Mouse (Mus musculus) B cell, adult 2 months (primary cell): Measurements from ENCODE around the gene Gm44973.
"Not testable (repeated sequence)": the region's sequence is repeated elsewhere in the genome, so short reads cannot be mapped to it uniquely, and the experiment has no call there.

Experiments used
- DNase-seq, 2 experiments: peaks; one replicate each; pipeline ENCODE4 v3.0.0; 2022

Gm44973 gene

DNA sequence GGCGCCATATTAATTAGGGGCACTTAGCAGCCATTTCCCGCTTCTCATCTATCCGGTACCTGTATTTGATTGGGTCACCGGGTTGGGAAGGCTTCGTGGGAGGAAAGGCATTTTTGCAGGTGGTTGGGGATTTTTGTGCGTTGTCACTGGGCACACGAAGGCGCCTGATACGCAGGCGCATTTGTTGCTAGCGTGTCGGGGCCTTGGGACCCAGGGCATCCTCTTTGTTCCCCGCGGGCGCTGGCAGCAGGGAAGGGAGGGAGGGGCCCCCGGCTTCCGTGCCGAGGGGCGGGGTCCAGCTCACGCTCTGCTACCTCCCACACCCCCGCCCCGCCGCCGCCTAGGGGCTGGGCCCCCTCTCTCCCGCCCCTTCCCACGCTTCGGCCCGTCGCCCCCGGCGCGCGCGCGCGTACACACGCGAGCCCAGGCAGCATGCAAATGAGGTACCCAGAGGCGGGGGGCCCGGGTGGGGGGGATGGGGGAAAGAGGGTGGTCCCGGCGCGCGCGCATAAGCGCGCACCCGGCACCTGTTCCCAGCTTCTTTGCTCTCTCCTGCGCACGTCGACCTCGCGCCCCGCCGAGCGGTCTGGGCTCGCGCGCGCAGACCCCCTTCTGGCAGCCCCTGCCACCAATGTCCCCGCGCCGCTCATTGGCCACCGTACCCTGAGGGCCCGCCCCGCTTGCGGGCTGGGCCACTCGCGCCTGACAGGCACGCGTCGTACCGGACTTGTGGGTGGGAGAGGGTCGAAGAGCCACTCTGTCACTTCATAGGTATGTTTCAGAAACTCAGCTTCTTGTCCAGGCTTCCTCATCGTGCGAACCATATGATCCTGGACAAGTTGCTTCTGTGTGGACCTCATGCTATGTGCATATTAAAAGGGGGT, at the start of gene Gm44973:
TSS of gene Gm44973 (plus strand) at position 379 of the 884 bp plus-strand sequence.
- peak; percentile 85 for DNase-seq

DNA sequence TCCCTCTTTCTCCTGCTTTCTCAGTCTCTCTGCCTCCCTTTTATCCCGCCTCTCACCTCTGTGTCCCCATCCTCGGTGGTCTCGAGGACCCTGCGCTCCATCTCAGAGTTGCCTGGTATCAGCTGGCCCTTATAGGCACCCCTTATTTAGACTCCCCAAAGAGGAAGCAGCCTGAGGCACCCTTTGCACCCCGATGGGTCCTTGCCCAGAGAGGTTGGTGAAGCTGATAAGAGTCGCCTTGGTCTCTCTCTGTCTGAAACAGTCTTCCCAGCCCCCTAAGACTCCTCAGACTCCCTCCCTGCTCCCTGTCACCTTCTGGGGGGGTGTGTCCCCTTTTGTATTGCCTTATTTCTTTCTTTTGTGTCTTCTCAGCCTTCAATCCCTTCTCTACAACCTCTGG, 44.2 kb upstream of the Gm44973 start, which contains the start of gene Sbk3:
TSS of gene Sbk3 (minus strand) at position 101 of the 400 bp plus-strand sequence.
- DNase-seq = no peak

DNA sequence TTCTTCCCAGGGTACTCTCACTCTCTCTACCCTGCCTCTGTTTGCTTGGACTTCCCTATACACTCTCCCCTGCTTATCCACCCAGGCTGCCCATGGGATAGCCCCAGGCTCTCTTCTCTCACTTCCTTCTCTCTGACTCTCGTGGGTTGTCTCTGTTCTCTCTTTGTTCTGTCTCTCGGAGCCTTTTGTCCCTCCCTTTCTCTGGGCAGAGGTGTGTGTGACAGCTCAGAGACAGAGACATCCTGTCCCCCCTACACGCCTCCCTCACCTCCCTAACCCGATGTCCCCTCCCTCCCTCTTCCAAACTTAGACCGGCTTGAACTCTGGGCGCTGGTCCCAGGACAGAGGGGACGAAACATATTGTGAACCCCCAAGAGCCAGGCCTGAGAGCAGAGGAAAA, 43.6 kb upstream of the Gm44973 start:
- no peak for DNase-seq

DNA sequence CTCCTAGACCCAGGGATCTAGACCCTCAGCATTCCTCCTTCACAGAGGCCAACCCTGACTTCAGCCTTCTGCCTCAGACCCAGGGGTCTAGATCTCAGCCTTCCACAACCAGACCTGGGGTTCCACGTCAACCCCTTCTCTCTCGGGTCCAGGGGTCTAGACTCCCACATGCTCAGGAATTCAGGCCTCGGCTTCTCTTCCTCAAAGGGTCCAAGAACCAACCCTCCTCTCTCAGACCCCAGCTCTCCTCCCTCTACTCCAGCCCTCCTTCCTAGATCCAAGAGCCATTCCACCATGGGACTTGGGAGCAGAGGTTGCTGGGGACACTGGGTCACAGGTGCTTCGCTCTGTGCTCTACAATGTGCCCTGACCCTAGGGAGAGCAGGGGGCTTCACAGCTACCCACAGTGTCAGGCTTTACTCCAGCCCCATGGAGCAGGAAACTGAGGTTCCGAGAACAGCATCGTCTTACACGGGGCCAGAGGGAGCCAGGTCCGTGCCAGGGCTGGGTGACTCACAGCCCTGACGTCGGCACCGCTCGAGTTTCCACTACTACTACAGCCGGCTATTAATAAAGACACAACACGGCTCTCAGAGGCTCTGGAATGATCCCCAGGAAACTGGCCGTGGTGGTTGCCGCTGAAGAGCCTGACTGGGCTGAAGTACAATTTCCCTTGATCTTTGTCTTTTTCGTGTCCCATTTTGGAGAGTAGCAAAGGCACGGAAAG, 42.8 kb upstream of the Gm44973 start:
- DNase-seq = no peak

DNA sequence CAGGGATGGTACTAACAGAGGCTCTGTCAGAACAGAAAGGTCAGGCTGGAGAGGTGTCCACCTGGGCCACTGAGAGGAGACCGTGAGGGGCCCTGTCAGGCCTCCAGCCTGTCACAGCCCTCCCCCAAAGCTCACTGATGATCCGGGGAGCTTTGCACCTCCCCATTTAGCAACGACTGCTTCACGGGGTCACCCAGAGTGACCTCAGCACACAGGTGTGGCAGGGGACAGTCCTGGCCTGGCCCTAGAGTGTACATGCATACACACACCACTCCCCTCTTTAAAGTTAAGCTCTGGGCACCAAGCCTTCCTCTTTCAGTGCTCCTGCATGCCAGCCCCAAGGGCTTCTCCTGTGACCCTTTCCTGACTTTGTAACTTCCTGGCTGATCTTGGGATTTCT, 39.8 kb upstream of the Gm44973 start:
- DNase-seq = no peak

DNA sequence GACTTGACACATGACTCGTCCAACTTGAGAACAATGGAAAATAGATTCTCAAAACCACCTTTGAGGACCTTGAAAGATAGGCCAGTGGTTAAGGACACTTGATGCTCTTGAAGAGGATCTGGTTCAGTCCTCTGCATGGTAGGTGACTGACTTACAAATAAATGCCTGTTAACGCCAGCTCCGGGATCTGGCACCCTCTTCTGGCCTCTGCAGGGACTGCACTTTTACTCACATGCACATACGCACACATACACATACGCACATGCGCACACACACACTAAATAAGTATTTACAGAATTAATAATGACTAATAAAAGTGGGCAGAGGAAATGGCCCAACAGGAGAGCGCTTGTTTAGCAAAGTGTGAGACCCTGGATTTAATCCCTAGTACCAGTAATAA, 38.5 kb upstream of the Gm44973 start:
- peak; percentile 29 to 32 for DNase-seq

DNA sequence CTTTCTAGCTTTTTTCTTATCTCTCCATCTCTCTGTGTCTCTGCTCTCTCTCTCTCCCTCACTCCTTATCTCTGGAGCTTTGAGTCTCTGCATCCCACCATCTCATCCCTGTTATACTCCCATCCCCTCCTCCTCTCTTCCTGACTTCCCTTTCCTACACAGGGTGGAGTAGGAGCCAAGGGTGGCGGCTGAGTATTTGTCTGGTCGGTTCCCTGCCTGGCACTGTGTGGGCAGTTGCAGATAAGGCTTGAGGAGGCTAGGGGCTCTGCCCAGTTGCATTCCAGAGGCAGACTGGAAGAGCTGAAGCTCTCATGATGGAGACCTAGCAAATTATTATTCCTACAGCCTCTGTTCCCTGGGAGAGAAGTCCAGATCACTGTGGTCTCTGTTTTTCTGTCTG, 27.0 kb upstream of the Gm44973 start:
- no peak for DNase-seq

DNA sequence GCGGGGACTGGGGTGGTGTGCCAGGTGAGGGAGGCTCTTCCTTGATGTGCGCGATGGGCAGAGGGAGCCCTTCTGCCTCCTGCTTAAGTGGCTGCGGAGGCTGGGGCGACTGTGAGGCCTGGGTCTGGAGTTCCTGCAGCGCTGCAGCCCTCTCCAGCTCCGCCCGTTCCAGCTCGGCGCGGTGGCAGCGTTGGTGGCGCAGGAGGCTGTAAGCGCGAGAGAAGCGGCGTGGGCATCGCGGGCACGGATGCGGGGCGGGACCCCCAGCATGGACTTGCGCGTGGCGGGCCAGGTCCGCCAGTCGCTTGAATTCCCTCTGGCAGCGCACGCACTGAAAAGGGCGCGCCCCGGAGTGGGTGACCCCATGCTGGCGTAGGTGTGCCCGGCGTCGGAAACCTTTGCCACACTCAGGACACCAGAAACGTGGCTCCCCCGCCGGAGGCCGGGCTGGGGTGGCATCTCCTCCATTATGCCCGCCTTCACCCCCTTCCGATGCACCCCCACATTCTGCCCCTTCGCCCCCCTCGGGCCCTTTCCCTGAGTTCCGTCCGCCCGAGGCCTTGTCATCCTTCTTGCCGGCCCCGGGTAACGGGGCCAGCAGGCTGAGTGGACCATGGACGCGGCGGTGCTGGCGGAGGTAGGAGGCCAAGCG, 21.8 kb upstream of the Gm44973 start:
- no peak for DNase-seq

DNA sequence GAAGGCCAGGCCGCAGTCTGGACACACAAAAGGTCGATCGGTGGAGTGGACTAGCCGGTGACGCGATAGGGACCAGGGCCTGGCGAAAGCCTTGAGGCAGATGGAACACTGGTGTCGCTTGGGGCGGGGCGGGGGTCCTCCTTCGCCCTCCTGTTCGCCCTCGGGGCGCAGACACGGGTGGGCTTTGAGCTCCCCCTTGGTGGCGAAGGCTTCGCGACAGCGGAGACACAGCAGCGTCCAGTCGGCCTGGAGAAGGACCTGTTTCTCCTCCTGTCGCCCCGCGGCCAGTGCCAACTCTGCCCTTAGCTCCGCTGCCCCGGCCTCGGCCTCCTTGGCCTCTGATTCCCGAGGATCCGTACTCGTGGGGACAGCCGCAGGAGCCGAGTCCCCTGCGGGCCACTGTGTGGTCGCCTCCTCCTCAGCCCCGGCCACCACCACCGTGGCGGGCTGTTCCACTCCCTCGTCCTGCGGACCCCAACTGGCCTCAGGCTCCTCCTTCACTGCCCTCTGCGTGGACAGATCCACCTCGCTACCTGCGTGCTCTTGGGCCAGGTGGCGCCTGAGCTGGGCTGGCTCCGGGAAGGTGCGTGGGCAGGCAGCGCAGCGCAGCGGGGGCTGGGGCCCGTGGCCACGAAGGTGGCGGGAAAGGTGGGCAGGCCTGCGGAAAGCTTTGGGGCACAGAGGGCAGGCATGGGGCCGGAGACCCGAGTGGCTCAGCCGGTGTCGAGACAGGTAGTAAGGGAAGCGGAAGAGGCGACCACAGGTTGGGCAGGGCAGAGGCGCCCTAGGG, 21.1 kb upstream of the Gm44973 start:
- DNase-seq = no peak

DNA sequence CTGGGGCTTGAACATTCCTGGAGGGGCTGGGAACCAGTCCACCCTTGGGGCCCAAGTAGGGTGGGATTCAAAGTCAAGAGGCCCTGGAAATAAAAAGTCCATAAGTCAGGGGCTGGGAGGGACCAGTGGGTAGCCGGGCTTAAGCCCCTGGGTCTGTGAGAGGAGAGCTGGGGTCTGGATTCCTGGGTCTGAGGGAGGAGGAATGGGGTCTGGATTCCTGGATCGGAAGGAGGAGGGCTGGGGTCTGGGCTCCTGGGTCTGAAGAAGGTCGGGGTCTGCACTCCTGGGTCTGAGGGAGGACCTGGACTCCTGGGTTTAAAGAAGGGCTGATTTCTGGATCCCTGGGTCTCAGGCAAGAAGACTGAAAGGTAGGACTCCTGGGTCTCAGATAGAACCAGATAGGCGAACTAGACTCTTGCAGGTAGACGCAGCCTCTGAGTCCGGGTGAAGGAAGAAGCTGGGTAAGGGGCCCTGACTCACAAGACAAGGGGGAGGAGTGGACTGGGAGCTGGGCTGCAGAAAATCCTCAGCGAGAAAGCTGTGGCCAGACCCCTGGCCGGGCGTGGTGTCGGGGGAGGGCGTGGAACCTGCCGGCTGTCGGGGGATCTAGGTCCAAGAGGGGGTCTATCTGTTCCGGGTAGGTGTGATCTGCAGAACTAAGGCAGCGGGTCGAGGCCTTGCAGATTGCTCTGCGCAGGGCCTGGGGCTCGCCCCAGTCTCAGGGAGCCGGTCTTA, 19.9 kb upstream of the Gm44973 start:
- DNase-seq = no peak

DNA sequence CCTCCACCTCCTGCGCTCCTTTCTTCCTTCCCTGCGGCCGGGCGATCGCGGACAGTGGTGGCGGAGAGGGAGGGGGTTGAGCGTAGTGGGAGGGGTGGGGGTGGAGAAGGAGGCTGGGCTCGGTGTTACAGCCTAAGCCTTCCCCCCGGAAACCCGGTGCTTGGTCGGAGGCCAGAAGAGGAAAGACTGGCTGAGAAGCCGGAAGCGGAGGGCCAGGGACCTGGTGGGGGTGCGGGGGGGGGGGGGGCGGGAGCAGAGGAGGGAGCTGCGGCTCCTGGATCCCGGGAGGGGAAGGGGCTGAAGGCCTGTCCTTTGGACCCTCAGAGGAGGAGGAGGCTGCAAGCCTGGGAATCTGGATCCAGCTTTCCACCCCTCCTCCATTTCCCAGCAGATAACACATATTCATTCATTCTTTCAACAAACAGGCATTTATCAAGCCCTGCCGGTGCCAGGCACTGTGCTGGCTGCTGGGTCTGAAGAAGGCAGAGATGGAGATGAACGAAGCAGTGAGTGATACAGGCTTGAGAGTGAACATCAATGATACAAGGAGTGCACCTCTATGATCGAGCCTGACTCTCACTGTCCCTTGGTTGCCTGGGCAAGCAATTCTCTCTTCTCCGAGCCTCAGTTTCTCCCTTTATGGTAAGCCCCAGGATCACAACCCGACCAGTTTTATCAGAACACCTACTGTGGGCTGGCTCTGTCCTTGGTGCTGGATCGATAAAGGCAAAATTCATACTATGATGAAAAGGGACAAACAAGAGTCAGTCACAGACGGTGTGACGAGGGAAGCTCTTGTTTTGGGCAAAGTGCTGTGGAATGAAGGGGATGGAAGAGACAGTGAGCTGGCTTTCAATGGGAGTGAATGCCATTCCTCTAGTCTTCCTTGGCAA, 19.0 kb upstream of the Gm44973 start, which contains the start of gene Zfp579:
TSS of gene Zfp579 (minus strand) at position 156 of the 893 bp plus-strand sequence.
- peak; percentile 84 to 85 for DNase-seq

DNA sequence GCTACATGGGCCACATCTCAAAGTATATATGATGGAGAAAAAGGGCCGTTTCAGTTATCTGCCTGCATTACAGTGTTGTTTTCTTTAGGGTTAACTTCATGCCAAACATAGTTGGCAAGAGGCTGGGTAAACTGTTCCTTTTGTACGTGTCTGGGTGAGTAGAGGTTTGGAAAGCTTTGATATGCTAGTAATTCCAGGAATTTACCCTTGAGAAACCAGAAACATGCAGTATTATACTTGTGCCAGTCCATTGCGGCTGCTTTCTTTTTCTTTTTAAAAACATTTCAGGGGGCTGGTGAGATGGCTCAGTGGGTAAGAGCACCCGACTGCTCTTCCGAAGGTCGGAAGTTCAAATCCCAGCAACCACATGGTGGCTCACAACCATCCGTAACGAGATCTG, 18.4 kb upstream of the Gm44973 start:
- no peak for DNase-seq

DNA sequence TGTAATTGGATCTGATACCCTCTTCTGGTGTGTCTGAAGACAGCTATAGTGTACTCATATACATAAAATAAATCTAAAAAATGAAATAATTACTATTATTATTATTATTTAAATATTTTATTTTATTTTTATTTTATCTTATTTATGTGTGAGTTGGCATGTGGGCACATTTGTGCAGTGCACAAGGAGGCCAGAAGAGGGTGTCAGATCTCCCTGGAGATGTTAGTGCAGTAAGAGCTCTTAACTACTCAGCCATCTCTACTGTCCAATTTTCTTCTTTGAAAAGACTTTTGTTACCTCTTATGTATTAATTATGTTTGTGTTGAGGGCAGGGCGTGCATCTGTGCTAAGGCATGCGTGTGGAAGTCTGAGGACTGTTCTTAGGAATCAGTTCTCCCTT, 15.4 kb upstream of the Gm44973 start:
- DNase-seq = peak; percentile 54 to 62

DNA sequence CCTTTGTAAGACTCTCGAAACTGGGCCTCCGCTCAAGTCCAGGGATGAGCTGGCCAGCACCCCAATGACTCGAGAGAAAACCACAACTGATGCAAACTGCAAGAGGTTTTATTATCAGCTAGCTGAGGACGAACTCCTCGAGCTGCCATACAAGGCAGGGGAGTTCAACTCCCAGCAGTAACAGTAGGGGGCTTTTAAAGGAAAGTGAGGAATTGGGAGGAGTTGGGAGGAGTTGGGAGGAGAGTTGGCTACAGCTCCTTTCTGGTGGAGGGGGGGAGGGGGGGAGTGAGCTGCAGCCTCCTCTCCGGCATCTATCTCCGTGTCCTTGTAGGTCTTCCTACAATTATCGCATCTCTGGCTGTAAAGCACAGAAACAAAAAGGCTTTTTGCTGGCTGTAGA, 12.4 kb upstream of the Gm44973 start:
- not testable (repeated sequence) for DNase-seq

DNA sequence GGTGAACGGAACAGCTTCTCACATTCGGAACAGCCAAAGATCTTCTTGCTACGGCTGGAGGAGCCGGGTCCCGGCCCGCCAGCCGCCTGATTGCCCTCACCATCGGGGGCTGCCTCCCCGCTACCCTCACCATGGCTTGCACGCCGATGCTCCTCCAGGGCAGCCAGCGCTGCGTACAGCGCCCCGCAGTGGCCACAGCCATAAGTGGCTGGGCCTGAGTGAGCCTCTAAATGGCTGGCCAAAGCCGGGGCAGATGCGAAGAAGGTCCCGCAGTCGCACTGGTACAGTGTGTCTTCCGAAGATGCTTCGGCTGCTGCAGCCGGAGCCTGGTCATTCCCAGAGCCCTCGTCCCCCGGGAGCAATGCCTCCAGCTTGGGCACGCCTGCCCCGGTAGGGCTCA, 7.1 kb upstream of the Gm44973 start:
- DNase-seq = no peak

DNA sequence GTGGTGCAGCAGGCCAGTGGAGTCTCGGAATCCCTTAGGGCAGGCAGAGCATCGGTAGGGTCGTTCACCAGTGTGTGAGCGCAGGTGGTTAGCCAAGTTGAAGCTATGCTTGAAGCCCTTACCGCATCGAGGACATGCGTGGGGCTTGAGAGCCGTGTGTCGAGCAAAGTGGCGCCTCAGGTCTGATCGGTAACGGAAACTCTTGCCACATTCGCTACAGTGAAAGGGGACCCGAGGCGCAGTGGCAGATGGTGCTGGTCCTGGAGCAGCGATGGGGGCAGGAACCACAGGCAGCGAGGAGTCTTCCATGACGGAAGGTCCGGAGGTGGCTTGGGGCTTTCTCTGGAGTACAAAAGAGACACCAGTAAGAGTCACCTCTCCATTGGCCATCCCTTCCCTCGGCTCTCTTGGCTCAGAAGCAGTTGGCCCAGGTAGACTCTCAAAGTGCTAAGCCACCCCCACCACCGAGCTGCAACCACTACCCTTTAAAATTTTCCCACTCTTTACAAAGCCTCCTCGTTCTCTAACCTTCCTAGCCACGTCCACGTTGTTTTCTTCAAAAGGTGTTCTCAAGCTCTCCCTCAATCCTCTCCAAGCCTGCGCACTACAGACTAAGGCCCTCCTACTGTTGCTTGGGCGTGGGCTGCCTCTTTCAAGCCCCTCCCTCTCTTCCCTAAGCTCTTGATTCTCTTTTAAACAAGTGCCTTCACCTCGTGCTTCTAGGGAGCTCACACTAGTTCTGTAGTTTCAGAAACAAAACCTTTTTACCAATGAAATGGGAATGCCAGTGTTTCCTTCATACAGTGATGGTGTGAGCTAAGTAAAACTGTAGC, 2.4 kb upstream of the Gm44973 start:
- DNase-seq = no peak

DNA sequence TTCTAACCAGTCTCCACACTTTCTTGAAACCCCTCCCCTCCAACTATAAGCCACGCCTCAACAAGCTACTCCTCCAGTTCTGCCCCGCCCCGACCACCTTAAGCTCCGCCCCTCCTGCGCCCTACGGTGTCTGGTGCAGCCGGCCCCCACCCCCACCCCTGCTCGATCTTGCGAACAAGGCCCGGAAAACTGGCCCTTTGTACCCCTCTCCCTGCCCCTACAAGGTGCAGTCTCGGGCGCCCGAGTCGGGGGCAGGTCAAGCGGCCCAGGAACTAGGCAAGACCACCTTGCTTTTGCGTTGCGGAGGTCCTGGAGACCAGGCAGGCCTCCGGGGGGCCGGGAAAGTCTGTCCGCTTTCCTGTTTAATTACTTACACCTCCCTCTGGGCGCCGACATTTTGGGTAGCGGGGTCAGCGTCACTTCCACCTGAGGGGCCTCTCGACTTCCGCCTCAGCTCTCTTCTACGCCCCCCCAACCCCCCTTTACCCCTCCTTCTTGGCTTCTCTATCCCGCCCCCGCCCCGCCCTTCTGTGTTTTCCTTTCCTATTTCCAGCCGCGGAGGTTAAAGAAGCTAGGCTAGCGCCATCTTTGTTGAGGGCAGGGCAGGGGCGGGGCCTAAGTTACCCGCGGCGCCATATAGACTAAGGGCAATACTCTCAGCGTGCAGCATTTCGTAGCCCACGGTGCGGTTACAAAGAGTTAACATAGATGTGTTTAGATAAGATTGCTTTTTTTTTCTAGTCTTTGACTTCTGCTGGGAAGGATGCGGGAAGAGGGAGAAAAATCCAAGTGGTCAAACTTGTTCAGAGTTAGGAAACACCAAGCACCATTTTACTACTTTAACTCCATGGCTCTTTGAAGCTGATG, 812 bp upstream of the Gm44973 start, which contains the start of the genes Zfp524 and Fiz1:
TSS of gene Zfp524 (plus strand) at position 165 of the 867 bp plus-strand sequence.
TSS of gene Fiz1 (minus strand) at position 447 of the 867 bp plus-strand sequence.
- DNase-seq = peak; percentile 98 to 99

DNA sequence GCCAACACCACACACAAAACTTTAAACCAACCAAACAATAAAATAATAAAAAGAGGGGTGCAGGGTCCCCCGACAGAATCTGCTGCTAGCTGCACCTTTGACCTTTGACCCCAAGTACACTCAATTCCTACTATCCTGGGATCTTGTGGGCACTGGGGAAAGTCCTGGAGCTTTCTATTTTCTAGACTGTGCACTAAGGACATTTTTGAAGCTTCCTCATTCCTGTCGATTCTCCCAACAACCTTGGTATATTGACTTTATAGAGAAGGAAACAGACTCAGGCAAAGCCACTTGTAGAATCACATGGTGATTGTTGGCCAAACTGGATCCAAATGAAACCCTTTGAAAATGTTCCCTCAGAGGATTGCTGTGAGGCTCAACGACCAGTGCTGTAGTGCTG, 761 bp downstream of the Gm44973 start:
- no peak for DNase-seq

DNA sequence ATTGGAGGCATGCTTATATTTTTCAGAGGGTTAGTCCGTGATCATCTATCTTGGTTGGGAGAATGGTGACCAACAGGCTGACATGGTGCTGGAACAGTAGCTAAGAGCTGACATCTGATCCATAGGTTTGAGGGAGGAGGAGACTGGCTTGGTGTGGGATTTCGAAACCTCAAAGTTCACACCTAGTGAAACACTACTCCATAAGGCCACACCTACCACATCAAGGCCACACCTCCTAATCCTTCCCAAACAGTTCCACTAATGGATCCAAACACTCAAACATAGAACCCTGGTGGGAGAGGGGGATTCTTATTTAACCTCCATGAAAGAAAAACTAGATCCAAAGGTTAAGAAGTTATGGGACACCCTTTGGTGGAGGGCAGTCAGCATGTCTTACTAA, 1.6 kb downstream of the Gm44973 start:
- peak; percentile 10 to 15 for DNase-seq
